Mouse (Mus musculus) liver, postnatal 0 days (tissue): ENCODE measurements around the gene Bmpr1a. TPM values are rescaled to one million over a fixed set of nuclear protein-coding genes. Genes with fewer than 3 reads are reported as not detected.
"Not testable (repeated sequence)": the region's sequence is repeated elsewhere in the genome, so short reads cannot be mapped to it uniquely, and the experiment has no call there.

Source experiments
- ATAC-seq: fragments of 200-750 bp; cut with Nextera tagmentation; 2 replicates; pipeline ENCODE4 v1.8.0; 2017; ENCODE audit warnings: mild to moderate bottlenecking, moderate library complexity
- DNase-seq: peaks from one replicate; pipeline ENCODE4 v3.0.0-alpha.2; 2016
- H3K27ac ChIP-seq: fragments of 300-500 bp; sonication (generic); 2 replicates; pipeline ENCODE4 v1.5.1; 2014; ENCODE audit warnings: antibody characterized with exemption, moderate library complexity, mild to moderate bottlenecking, low read depth
- H3K27me3 ChIP-seq: fragments of 300-500 bp; sonication (generic); 2 replicates; pipeline ENCODE4 v1.6.1; 2014; ENCODE audit warnings: low read length, control low read depth, mixed read lengths; ENCODE audit not compliant: insufficient read depth
- H3K36me3 ChIP-seq: fragments of 300-500 bp; sonication (generic); replicated peaks from 2 replicates; pipeline ENCODE4 v1.6.1; 2014; ENCODE audit warnings: mild to moderate bottlenecking, control low read depth, low read length, moderate library complexity, mixed read lengths; ENCODE audit not compliant: insufficient read depth
- H3K4me1 ChIP-seq: fragments of 300-500 bp; sonication (generic); 2 replicates; pipeline ENCODE4 v1.6.1; 2014; ENCODE audit warnings: antibody characterized with exemption, mild to moderate bottlenecking, control low read depth; ENCODE audit not compliant: insufficient read depth
- H3K4me2 ChIP-seq: fragments of 300-500 bp; sonication (generic); 2 replicates; pipeline ENCODE4 v1.6.1; 2014; ENCODE audit warnings: low read depth, mild to moderate bottlenecking, low read length, moderate library complexity, mixed read lengths
- H3K4me3 ChIP-seq: fragments of 300-500 bp; sonication (generic); 2 replicates; pipeline ENCODE4 v1.5.1; 2014; ENCODE audit warnings: low read depth, low read length
- H3K9ac ChIP-seq: fragments of 300-500 bp; sonication (generic); replicated peaks from 2 replicates; pipeline ENCODE4 v1.6.1; 2014; ENCODE audit warnings: mild to moderate bottlenecking, moderate library complexity
- H3K9me3 ChIP-seq: fragments of 300-500 bp; sonication (generic); 2 replicates; pipeline ENCODE4 v1.6.1; 2016; ENCODE audit warnings: mild to moderate bottlenecking, control low read depth, low read length, mixed read lengths
- CTCF ChIP-seq: sonication (generic); IDR thresholded peaks from 2 replicates; pipeline ENCODE4 v1.5.1; 2016; ENCODE audit warnings: antibody characterized with exemption, low read depth
- EP300 ChIP-seq: IDR thresholded peaks from 2 replicates; pipeline ENCODE4 v1.6.1; 2016; ENCODE audit warnings: antibody characterized with exemption, low read depth, mild to moderate bottlenecking
- WGBS: fragments of 180-500 bp; shearing (Covaris S2); extraction: QIAGEN DNeasy Blood & Tissue Kit; methylation state at CpG from one replicate; pipeline ENCODE4 v1.1.7; 2014; ENCODE audit not compliant: insufficient replicate concordance; 5-methylcytosine and 5-hydroxymethylcytosine counted together
- polyA plus RNA-seq: library from polyadenylated mRNA; unstranded; fragments of >200 nt; fragmentation: Nextera tagmentation; extraction: Ambion mirVana; gene quantifications from 2 replicates; pipeline ENCODE4 v1.2.1, GENCODE M21; 2015

Bmpr1a gene
- polyA plus RNA-seq, 1 experiment from 2014 or later = 5.0 TPM

DNA sequence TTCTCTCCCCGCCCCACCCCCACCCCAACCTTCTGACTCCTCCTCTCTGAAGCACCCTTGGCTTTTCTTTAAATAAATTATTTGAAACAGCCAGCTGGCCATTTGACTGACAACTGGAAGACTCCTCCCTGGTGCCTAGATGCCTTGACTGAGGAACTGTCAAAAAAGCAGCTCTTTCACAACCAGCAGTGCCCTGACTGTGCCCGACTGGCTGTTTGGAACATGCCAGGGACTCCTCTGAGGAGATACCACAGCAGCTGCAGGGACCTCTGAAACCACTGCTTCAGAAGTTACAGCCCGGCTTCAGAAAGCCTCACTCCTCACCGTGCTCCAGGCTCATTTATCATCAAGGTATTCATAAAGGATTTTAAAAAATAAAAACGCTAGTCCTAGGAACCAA lies 58.8 kb downstream of the Bmpr1a start:
- DNase-seq (no peak), ATAC-seq (no peak)
- Histone ChIP-seq H3K4me2 (no peak overlapping the region), H3K9ac (no peak overlapping the region), H3K36me3 (peaks cover 8% of the 10 kb centered on the region), H3K4me1 (no peaks in the 10 kb centered on the region), H3K27ac (no peak overlapping the region), H3K4me3 (no peak overlapping the region), H3K9me3 (no peaks in the 10 kb centered on the region), H3K27me3 (no peaks in the 10 kb centered on the region)
- WGBS = 74% methylated on average over 5 of the region's 5 CpGs
- TF ChIP-seq CTCF (no peak), EP300 (no peak)

DNA sequence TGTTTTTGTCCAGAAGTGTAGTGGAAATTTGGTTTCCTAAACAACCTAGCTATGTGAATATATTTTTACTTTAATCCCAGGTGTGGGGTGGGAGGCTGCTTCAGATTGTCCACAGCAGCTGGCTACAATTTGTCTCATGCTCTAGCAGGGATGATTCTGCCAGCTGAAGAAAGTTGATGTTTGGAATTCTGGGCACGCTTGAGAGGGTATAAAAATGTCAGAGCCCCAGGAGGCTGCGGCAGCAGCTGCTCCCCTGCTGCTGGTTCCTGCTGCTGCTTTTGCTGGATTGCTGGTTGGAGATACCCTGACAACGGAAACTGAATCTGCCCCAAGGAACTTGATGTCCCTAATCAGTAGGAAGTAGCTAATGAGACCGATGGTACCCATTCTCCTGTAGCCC lies 60.6 kb downstream of the Bmpr1a start:
- Histone ChIP-seq H3K36me3 (peaks cover 8% of the 10 kb centered on the region), H3K9ac (no peak overlapping the region), H3K4me1 (no peaks in the 10 kb centered on the region), H3K27ac (no peak overlapping the region), H3K4me3 (no peak overlapping the region), H3K27me3 (no peaks in the 10 kb centered on the region), H3K9me3 (no peaks in the 10 kb centered on the region), H3K4me2 (no peak overlapping the region)
- TF ChIP-seq EP300 (no peak), CTCF (no peak)
- 73% methylated on average over 4 of the region's 4 CpGs for WGBS
- ATAC-seq = no peak
- no peak for DNase-seq

DNA sequence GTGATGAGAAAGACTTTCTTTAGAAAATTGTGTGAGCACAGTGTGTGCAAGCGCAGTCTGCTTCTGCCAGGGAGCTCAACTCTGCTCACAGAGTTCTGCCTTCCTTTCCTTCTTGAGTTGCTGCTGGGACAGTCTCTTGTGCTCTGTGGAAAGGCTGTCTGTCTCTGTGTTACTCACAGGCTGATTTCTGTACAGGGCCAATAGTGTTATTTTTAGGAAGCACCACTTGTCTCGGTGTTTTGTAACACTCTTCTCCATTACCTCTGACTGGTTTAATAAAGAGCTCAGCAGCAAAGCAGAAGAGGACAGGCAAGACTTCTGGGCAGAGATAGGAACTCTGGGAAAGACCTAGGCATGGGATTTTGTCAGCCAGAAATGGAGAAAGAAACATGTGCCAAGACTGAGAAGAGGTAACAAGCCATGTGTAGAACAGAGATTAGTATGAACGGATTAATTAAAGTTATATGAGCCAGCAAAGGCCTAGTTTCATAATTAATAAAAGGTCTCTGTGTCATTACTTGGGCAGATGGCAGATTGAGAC lies 62.5 kb downstream of the Bmpr1a start:
- no peaks in the 10 kb centered on the region for H3K27me3 ChIP-seq
- no peak overlapping the region for H3K4me2 ChIP-seq
- no peaks in the 10 kb centered on the region for H3K4me1 ChIP-seq
- no peak overlapping the region for H3K9ac ChIP-seq
- H3K36me3 ChIP-seq = peaks cover 8% of the 10 kb centered on the region
- no peak for TF ChIP-seq EP300
- TF ChIP-seq CTCF = no peak
- no peak overlapping the region for H3K27ac ChIP-seq
- H3K4me3 ChIP-seq = no peak overlapping the region
- DNase-seq (no peak), ATAC-seq (no peak)
- 62% methylated on average over 3 of the region's 3 CpGs for WGBS
- no peaks in the 10 kb centered on the region for H3K9me3 ChIP-seq

- Histone ChIP-seq H3K9ac (no peak overlapping the region), H3K4me2 (no peak overlapping the region), H3K36me3 (peaks cover 9% of the 10 kb centered on the region), H3K4me1 (no peaks in the 10 kb centered on the region), H3K4me3 (no peak overlapping the region), H3K27ac (no peak overlapping the region), H3K9me3 (no peaks in the 10 kb centered on the region), H3K27me3 (no peaks in the 10 kb centered on the region)
- DNase-seq (no peak), ATAC-seq (no peak)
- WGBS = 92% methylated on average over 1 of the region's 1 CpGs
- no peak for TF ChIP-seq CTCF
- no peak for TF ChIP-seq EP300
Observed at GRCm38 (mm10) chr14:34429069-34429468, 74.1 kb downstream of the Bmpr1a start.

DNA sequence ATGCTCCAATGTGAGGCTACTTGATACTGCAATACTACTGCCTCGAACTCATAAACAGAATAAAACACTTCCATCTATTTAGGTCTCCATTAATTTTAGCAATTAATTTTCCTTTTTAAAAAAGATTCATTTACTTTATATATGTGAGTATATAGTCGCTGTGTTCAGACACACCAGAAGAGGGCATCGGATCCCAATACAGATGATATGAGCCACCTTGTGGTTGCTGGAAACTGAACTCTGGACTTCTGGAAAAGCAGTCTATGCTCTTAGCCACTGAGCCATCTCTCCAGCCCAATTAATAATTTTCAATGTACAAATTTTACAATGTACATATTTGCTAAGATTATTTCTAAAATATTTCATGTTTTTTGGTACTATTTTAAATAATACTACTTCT lies 74.9 kb downstream of the Bmpr1a start:
- 76% methylated on average over 3 of the region's 3 CpGs for WGBS
- Histone ChIP-seq H3K27me3 (no peaks in the 10 kb centered on the region), H3K9me3 (no peaks in the 10 kb centered on the region), H3K4me1 (no peaks in the 10 kb centered on the region), H3K4me2 (no peak overlapping the region), H3K4me3 (no peak overlapping the region), H3K9ac (no peak overlapping the region), H3K27ac (no peak overlapping the region), H3K36me3 (peaks cover 9% of the 10 kb centered on the region)
- ATAC-seq = no peak
- no peak for DNase-seq
- TF ChIP-seq EP300 (no peak), CTCF (no peak)

DNA sequence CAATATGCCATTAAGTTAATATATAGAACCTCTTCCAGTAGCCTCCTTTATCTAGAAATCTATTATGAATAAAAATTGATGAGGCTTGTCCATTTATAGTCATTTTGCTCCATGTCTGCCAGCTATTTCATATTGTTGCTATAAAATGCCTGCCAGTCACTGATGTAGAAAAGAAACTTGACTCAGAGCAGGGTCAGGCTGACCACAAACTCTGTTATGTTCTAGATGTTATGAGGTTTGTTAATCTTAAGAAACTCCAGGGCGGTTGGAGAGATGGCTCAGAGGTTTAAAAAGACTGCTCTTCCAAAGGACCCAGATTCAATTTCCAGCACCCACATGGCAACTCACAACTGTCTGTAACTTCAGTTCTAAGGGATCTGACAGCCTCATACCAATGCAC lies 82.1 kb downstream of the Bmpr1a start:
- 94% methylated on average over 1 of the region's 1 CpGs for WGBS
- no peak for DNase-seq
- Histone ChIP-seq H3K36me3 (peaks cover 6% of the 10 kb centered on the region), H3K27ac (no peak overlapping the region), H3K27me3 (no peaks in the 10 kb centered on the region), H3K9ac (no peak overlapping the region), H3K9me3 (no peaks in the 10 kb centered on the region), H3K4me3 (no peak overlapping the region), H3K4me1 (no peaks in the 10 kb centered on the region), H3K4me2 (no peak overlapping the region)
- no peak for ATAC-seq
- TF ChIP-seq EP300 (no peak), CTCF (no peak)

- Histone ChIP-seq H3K4me3 (no peak overlapping the region), H3K4me2 (no peak overlapping the region), H3K27ac (no peak overlapping the region)
Observed at GRCm38 (mm10) chr14:34417501-34417900, 85.6 kb downstream of the Bmpr1a start.

DNA sequence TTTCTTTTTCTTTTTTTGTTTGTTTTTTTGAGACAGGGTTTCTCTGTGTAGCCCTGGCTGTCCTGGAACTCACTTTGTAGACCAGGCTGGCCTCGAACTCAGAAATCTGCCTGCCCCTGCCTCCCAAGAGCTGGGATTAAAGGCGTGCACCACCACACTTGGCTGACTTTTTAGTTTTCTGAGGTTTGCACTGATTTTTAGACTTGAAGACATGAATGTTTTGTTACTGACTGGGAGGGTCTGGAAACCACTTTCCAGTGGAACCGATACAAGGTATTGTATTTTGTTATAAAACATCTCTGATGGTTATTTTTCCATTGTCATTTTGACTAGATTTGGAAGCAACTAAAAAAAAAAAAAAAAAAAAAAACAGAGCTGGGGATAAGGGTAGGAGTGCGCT lies 86.2 kb downstream of the Bmpr1a start:
- not testable (repeated sequence) for H3K4me1 ChIP-seq, H3K9ac ChIP-seq, DNase-seq, H3K27ac ChIP-seq, H3K4me3 ChIP-seq, H3K9me3 ChIP-seq, H3K27me3 ChIP-seq, ATAC-seq, H3K4me2 ChIP-seq
- H3K36me3 ChIP-seq = peaks cover 13% of the 10 kb centered on the region
- WGBS = 73% methylated on average over 4 of the region's 4 CpGs

More at GRCm38 (mm10) chr14:34417501-34417900, 85.6 kb downstream of the Bmpr1a start:
- H3K4me1 ChIP-seq = no peaks in the 10 kb centered on the region
- H3K27me3 ChIP-seq = no peaks in the 10 kb centered on the region
- 71% methylated on average over 5 of the region's 5 CpGs for WGBS
- no peak overlapping the region for H3K9ac ChIP-seq
- peaks cover 13% of the 10 kb centered on the region for H3K36me3 ChIP-seq
- ATAC-seq (no peak), DNase-seq (no peak)
- H3K9me3 ChIP-seq = no peaks in the 10 kb centered on the region
- TF ChIP-seq CTCF (no peak), EP300 (no peak)
